Mouse (Mus musculus) layer of hippocampus, adult 9-11 months (tissue): ENCODE results near the gene Crhbp.
A peak's percentile ranks its signal among the peaks of the same experiment; 100 is the strongest.

Experiments
- DNase-seq: peaks from one replicate; pipeline ENCODE4 v3.0.0; 2022

Gene Crhbp

DNA sequence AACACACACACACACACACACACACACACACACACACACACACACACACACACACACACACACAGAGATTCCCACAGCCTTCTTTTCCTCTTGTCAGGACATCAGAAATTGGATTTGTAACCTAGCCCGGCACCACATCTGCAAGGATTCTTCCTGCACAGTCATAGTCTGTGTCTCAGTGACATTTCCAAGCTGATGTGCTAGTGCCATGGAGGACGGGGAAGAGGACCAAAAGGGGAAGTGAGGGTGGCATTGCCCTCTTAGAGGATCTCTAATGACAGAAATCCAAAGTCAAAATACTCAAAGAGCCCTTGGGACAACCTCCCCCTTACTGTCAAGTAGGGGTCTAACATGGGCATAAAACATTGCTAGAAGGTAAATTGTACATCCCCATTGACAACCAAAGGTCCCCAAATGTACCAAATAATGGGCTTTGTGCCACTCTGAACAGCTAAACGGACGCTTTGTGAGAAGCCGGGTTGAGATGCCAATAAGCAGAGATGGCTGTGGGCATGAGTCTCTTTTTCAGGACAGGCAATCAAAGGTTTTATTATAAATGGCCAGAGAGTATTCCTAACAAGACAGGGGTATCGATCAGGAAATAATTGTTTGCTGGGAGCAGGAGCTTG is 26.0 kb downstream of the Crhbp start:
- no peak for DNase-seq

DNA sequence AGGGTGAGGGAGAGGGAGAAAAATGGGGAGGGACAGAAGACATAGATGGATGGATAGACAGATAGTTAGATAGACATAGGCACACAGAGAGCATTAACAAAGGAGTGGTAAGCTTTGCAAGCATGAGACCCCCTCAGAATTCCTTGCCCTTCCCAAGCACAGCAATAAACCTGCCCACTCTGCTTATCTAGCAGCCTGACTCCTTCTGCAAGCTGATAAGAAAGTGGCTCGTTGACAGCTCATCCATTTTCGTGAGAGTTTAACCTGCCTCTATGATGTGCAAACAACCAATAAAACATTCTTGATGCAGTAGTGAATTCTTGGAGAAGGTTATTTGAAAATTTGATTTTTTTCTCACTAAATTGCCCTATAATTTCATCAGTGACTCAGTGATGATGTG is 32.5 kb downstream of the Crhbp start:
- DNase-seq: no peak

GRCm38 (mm10) chr13:95393242-95393641 is 51.5 kb downstream of the Crhbp start:
- DNase-seq: peak; percentile 8

GRCm38 (mm10) chr13:95389866-95390865 is 54.6 kb downstream of the Crhbp start:
- peak; percentile 69 for DNase-seq

DNA sequence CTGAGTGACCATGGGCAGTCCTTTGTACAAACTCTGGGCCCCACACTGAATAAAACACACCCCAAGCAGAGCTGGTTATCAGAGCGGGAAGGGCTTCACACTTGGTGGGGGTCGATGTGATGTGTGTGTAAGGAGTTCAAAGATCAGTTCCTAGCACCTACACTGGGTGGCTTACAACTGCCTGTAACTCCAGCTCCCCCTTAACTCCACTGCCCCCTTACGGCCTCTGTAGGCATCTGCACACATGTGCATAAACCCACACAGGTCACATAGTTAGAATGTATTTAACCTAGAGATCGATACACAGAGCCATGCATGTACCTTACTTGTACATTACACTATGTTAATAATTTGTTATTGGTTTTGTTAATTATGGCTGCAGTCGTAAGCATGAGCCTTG is 56.5 kb downstream of the Crhbp start:
- no peak for DNase-seq

DNA sequence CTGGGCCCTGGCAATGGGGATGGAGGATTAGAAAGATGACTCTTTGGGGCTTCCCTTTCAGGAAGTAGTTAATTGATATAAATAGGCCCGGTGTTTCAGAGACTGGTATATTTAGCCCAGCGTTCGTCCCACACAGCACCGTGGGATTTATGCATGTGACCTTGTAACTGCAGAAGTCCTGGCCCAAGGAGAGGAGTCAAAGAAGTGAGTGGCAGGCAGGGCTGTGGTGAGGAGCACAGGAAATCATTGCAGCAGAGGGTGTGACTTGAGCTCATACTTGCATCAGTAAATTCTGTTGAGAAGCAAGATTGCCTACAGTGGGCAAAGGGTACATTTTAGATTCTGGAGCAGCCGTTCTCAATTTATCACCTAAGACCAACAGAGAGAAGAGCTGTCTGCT is 62.3 kb downstream of the Crhbp start:
- DNase-seq: no peak
